Mouse (Mus musculus) layer of hippocampus, adult 9-10 months (tissue): ENCODE results near the gene Gramd2.
A peak's percentile ranks its signal among the peaks of the same experiment; 100 is the strongest.
"Not testable (repeated sequence)": the region's sequence is repeated elsewhere in the genome, so short reads cannot be mapped to it uniquely, and the experiment has no call there.

Source experiments
- DNase-seq: peaks from one replicate; pipeline ENCODE4 v3.0.0; 2022; ENCODE audit warnings: low spot score

Gramd2 gene

DNA sequence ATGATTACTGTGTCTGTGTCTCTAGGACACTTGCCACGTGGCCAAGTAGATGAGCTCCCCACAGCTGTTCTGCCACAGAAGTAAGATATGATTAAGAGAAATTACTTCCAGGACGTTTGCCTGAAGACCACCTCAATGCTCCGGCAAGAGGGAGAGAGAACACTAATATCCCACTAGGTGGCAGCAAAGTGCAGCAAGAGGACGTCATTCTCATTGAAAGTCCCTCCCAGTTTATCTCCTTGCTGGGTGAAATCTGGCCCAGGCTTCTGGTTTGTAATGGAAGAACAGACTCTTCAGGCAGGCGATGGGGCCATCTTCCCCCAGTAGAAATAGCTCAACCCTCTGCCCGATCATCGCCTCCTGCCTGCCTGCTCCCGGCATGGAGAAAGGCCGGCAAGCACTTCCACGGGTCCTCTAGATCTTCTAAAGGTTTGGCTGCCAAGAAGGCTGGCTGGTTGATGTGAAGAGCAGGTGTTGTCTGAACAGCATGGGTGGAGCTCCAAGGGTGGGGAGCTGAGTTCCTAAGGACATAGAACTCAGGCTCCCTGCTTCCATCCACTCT lies 43.2 kb downstream of the Gramd2 start:
- peak; percentile 65 for DNase-seq

- peak; percentile 31 for DNase-seq
Observed at GRCm38 (mm10) chr9:59723791-59724442, 44.0 kb downstream of the Gramd2 start.

GRCm38 (mm10) chr9:59725515-59725914 lies 45.6 kb downstream of the Gramd2 start:
- DNase-seq = no peak

DNA sequence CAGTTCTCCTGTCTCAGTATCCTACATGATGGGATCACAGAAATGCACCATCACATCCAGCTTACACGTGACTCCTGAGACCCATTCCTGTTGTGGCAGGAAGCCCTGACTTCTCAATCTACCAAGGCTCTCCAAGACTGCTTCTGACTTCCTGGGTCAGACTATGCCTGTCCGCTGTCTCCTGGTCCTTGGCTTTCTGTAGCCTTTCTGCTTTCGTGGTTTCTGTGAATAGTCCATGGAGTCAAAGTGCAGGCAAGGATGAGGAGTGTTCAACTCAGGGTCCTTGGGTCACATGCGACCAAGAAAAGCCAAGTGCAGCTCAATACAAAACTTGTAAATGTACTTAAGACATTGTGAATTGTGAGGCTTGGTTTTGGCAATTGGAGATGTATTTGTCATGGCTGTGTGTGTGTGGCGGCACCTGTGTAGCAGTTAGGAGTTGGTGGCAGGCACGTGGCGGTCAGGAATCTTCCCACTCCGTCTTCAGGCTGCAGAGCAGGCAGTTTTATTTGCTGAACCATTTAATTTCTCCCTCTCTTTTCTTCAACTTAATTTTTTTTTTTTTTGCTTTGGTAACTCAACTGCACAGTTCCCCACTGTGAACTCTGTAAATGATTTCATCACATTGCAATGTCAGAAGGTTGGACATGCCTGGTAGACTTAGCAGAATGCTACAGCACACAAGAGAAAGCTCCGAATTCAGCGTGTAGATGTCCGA lies 47.8 kb downstream of the Gramd2 start:
- DNase-seq = no peak

DNA sequence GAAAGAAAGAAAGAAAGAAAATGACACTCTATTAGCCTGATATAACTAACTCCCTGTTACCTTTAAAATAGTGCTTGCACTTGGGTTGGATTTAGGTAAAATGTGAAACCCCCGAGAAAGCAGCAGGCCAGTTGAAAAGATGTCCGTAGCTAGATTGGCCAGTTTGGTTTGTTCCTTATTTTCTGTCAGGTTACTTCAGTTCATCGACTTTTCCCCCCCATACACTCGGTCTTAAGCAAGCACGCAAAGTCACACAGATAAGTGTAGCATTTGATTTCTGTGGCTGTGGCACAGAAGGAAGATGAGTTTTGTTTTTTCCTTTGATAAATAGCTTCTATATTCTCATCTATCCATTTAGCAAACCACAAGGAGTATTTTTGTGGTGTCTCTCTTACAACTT lies 51.2 kb downstream of the Gramd2 start:
- DNase-seq = no peak

DNA sequence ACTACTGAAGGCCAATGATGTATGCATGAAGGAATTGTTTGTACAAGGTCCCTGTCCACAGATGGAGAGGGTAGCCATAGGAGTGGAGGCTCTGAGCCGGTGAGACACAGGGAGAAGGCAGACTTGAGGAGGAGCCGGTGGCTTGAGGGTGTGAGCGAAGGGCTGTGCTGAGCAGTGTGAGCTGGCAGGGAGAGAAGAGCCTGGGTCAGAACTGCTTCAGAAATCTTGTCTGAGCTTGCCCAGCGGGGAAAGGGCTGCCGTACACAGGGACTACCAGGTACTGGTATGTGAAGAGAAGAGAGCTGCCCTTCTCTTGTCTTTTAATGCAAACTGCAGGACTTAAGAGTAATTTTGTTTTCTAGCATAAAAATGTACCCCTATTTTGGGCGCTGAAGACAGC lies 53.1 kb downstream of the Gramd2 start:
- DNase-seq = no peak

- no peak for DNase-seq
Observed at GRCm38 (mm10) chr9:59735394-59735793, 55.5 kb downstream of the Gramd2 start.

DNA sequence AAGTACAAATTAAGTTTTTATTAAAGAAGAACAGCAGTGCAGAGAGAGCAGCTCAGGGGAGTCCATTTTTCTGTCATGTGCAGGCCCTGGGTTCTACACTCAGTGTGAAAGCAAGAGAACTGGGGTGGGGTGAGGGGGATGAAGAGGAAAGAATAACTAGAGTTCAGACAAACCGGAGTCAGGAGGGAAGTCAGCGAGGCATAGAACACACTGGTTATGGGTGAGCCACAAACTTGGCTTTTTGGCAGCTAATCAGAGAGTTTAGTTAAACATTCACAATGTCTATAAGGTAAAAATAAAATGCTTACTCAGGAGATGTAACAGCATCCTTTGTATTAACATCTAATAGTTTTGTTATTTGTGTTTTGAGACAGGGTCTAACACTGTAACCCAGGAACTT lies 60.6 kb downstream of the Gramd2 start:
- no peak for DNase-seq

- DNase-seq = no peak
Observed at GRCm38 (mm10) chr9:59743903-59744302, 64.0 kb downstream of the Gramd2 start.

DNA sequence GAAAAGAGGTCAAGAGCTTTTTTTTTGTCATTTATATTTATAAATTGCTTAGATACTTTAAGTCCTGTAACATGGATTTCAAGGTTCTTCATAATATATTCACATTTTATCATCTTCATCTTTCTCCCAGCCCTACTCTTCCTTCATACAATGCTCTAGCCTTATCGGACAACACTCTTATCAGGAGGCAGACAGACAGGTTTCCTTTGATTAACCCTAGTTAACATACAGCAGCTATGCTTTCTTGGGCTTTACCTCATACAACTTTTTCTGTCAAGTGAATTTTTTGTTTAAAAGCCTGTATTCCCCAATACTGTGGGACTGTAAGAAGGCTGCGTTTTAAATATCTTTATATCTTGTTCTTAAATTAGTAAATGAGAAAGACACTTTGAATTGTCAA lies 68.4 kb downstream of the Gramd2 start:
- no peak for DNase-seq

GRCm38 (mm10) chr9:59748969-59749368 lies 69.0 kb downstream of the Gramd2 start:
- no peak for DNase-seq

DNA sequence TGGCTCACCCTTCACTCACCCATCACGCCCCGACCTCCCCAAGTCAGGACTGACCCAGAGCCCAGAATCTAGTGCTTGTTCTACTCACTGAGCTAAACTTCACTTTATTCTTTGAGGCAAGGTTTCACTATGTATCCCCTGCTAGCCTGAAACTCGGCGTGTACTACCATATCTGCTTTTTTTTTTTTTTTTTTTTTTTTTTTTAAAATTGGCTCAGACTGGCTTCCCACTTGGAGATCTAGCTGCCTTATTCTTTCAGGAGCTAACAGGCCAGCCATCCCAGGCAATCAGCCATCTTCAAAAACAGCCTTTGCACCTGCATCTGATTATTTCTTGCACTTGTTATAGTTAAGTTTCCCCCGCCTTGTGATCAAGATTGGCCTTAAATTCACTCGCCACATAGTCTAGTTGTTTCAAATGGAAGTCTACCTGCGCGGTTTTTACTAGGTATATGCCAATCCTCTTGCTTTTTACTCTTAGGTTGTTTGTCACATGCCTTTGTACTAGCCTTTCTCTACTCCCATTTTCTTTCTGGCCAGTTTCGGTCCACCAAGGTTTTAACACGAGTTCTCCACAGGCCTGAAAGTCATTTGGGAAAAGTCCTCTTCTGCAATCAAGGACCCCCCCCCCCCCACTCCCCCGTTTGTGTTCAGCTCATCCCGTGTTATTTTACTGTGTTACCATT lies 69.8 kb downstream of the Gramd2 start:
- no peak for DNase-seq

DNA sequence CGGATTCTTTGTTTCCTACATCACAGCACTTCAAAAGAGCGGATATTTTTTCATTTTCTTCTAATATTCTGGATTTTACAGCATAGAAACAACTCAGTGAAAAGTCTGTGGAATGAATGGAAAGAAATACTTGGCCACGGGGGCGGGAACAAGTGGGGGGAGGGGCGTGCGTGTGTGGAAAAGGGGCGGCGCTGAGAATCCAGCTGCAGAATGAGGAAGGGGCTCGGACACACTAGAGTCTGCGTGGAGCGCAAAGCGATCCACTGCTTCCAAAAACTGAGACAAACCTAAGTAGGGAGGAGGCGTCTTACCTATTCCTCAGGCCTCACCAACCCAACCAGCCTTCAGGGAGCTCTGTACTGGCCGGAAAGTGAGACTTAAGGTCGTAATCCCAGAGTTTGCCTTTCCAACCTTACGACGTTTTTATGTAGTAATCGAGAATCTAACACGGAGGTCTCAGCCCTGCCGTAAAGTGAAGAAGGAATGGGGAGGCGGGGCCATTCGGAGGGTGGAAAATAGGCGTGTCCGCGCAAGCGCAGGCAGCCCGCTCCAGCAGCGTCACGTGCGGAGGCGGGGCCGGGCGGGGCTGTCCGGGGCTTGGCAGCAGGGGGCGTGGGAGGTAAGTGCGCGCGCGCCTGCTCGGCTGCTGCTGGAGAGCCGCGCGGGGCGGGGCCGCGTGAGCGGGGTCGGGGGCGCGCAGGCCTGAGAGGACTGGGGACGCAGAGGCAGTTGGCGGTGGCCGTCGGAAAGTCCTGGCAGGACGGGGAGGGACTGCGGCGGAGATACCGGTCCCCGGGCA lies 70.5 kb downstream of the Gramd2 start, which contains the start of the genes Senp8 and Myo9a:
Senp8 (minus strand) TSS at position 444 of the 799 bp plus-strand sequence.
Myo9a (plus strand) TSS at position 630 of the 799 bp plus-strand sequence.
- DNase-seq = peak; percentile 97

GRCm38 (mm10) chr9:59751066-59751581 lies 71.2 kb downstream of the Gramd2 start:
- no peak for DNase-seq

DNA sequence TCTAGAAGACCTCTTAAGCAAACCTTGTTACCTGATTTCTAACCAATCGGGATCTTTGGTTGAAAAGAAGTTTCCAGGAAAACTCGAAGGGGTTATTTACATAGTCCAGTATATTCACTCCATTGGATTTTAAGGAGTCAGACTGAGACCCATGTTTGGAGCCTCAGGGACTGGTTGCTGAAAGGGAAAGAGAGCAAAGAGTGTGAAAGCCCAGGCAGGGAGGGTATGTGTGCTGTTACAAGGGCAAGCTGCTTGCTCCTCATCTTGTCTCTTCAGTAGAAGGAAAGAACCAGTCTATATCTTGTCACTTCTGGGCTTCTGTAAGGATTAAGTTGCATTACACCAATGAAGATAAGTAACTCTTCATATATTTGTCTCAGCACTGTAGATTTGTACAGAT lies 72.0 kb downstream of the Gramd2 start:
- no peak for DNase-seq

- no peak for DNase-seq
Observed at GRCm38 (mm10) chr9:59755199-59755598, 75.3 kb downstream of the Gramd2 start.

DNA sequence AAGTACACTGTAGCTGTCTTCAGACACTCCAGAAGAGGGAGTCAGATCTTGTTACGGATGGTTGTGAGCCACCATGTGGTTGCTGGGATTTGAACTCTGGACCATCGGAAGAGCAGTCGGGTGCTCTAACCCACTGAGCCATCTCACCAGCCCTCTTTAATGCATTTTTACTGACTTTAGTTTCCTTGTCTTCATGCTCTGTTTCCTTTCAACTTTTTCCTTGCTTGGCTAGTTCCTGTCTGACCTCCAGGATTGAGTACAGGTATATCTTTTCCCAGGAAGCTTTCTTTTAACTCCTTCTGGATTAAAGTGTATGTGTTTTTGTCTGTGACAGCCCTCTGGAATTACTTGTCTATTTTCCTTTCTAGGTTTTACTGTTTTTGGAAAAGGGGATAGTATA lies 77.1 kb downstream of the Gramd2 start:
- DNase-seq = not testable (repeated sequence)

DNA sequence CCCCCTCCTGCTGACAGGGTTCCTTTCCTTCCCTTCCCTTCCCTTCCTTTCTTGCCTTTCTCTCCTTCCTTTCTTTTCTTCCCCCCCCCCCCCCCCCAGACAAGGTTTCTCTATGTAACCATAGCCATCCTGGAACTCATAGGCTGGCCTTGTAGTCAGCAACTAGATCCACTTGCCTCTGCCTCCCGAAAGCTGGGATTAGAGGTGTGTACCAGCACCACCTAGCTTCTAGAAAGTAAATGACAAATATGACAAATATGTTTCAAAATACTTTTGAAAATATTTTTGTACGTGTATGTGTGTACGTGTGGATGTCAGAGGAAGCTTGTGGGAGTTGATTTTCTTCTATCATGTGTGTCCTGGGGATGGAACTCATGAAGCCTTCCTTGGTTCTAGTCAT lies 80.6 kb downstream of the Gramd2 start:
- no peak for DNase-seq

DNA sequence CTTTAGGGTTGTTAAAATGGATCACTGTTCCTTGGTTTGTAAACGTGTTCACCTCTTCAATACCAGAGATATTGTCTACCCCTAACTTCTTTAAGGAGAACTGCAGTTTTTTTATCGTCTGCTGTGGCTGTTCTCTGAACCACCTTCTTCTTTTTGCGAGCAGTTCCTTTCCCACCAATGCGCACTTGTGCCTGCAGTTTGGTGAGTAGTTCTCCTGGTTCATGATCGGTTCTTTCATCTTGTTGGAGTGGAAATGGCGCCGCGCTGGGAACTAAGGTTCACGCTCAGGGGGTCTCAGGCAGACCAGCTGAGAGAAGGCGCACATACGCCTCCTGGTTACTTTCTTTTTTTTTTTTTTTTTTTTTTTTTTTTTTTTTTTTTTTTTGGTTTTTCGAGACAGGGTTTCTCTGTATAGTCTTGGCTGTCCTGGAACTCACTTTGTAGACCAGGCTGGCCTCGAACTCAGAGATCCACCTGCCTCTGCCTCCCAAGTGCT lies 87.1 kb downstream of the Gramd2 start:
- not testable (repeated sequence) for DNase-seq
